Mouse (Mus musculus) megakaryocyte-erythroid progenitor cell, adult 5-6 weeks (primary cell): ENCODE measurements around the gene Calca. TPM values are rescaled to one million over a fixed set of nuclear protein-coding genes. Genes with fewer than 3 reads are reported as not detected.
A peak's percentile ranks its signal among the peaks of the same experiment; 100 is the strongest.
"Not testable (repeated sequence)": the region's sequence is repeated elsewhere in the genome, so short reads cannot be mapped to it uniquely, and the experiment has no call there.

Experiments used
- ATAC-seq: replicated peaks from 2 replicates; pipeline ENCODE4 v1.8.0; 2016; ENCODE audit warnings: mild to moderate bottlenecking, inconsistent platforms; ENCODE audit not compliant: severe bottlenecking, poor library complexity, low FRiP score, low TSS enrichment
- total RNA-seq, 2 experiments: library from RNA; stranded (forward) in 1 of 2; stranded (reverse) in 1 of 2; fragments of 200-1000, 215-1000 nt in 1 of 2; fragments of >200 nt in 1 of 2; fragmentation: Nextera tagmentation in 1 of 2; gene quantifications; 2 replicates each; pipeline ENCODE4 v1.2.3; 2014 to 2017

Gene Calca
- total RNA-seq (2014; fragmentation: Nextera tagmentation), result not detected in 2 replicates
- not detected in 2 replicates for total RNA-seq (2017)

DNA sequence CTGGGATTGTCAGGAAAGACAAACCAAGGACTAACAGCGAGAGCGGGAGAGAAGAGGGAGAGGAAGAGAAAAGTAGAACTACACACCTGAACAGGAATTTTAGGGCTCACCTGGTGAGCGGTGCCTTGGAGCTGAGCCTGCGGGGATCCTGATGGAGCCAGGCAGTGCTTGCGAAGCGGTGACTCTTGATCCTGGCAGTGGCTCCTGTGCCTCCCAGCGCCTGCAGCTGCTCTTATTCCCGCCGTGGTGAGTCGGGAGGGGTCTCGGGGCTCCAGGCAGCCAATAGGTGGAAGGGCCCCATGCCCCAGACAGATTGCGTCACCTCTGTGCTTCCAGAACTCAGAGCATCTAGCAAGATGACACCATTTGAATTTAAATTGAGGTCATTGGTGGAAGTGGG, at the start of gene Calca:
Calca (minus strand) TSS at position 256 of the 400 bp plus-strand sequence.
- ATAC-seq, result 0 out of 2 replicates have a peak, but pooled peaks have one; percentile 12

DNA sequence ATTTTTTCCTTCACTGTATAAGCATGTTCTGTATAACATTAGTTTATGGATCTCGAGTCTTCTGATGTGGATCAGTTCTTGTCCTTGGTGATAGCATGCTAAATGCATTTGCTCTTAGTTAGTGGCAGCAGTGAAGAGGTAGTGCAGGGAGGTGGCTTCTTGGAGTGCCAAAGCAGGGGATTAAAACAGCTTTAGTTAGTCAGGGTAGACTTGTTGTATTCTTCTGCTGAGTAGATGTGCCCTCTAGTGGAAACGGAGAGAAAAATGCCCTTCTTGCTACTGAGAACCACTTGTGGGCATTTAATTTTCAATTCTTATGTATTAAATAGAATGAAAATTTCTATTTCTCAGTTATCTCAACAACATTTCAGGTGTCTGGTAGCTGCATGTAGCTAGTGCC, 36.5 kb upstream of the Calca start:
- 0 out of 2 replicates have a peak, but pooled peaks have one; percentile 43 for ATAC-seq

DNA sequence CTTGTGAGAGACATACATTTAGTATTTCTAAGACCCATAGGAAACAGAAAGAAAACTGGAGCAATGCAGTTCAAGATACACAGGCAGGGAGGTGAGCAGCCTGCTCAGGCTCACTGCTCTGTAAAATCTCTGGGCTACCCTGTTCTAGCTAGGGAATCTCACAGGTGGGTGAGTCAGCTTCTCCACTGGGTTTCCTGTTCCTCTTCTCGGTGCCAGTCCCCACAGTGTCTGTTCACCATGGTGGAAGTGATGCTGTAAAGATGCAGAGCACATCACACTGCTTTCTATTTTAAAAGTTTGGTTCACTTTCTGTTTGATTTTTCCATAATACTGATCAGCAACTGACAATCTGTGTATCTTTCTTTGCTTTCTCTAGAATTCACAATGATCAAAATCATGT, 35.2 kb upstream of the Calca start:
- ATAC-seq, result no peak

DNA sequence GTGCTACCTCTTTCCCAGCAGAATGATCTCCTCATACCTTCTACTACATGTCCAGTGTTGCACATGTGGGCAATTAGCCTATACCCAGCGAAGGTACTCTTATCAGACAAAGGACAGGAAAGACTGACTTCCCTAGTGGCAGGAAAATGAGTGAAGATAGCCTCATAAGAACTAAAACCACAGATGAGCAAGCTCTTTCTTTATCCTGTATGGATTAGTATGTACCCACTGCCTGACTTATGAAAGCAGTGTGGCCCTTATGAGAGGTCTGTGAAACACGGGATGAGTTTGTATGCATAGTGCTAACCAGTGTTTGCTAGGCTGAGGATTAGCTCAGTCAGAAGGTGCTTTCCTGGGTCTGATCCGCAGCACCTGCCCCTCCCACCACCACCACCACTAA, 13.6 kb upstream of the Calca start:
- peak; percentile 36; the same call in 1 of the 2 replicates for ATAC-seq

DNA sequence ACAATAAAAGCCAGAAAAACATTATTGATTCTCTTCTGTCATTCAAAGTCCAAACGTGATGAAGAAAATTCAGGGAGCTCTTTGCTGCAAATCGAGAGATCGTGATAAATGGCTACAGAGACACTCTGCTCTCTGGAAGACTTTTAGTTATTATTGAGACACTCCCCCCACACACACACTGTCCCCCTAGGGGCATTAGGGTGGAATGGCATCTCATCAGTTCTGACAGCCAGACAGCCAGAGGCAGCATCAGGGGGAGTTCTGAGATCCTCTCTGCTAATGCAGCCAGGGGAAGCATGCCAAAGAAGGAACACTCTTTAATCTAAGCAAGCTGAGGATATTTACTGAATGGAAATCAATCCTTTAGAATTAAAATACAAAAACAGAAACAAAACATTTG, 12.6 kb upstream of the Calca start:
- ATAC-seq, result peak; percentile 90

DNA sequence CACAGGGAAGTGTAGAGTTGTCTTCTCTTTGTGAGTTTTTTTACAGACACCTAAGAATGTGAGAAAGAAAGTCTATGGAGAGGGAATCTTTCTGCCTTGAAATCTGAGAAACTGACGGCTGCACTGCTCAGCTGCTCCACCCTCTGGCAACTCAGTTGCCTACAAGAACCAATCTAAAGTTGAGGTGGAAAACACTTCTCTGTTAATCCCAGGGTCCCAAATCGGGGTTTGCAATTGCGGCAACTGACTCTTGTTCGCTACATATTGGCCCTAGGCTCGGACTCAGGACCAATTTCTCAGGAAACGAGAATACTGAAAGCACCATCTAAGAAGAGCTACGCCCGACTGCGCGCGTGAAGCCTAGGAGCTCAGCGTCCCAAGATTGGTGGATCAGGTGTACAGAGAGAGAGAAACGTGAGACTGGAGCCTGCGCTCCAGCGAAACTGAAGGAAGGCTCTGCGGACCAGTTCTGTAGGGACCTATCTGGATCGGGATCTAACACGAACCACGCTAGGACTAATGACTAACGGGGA, 522 bp downstream of the Calca start:
- ATAC-seq, result peak; percentile 68

DNA sequence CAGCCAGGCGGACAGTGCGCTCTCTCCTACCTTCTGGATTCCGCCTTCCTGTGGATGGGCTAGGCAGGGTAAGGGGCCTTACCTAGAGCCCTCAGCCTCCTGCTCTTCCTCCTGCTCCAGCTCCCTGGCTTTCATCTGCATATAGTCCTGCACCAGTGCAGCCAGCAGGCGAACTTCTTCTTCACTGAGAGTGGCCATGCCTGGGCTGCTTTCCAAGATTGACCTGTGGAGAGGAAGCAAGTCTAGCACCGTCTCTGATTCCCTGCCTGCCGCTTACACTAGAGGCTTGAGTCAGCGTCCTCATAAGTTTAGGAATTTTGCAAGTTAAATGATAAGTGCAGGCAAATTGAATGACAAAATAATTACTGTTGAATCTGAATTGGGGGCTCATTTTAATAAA, 1.8 kb downstream of the Calca start:
- no peak for ATAC-seq

DNA sequence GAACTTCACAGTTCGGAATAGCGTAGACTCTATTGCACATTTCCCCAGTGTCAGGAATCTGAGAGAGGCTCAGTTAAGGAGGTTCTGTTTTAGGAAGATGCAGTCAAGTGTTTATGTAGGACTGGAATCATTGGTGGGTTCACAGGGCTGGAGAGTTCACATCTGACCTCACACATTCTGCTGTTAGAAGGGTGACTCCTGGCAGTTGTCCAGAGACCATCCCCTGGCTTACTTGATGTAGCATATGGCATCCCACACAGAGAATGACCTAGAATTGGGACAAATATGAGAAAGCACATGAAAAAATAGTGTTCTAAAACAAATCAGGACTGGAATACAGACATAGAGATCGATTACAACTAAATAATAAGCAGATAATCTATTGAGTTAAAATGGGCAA, 10.2 kb downstream of the Calca start:
- ATAC-seq, result no peak

DNA sequence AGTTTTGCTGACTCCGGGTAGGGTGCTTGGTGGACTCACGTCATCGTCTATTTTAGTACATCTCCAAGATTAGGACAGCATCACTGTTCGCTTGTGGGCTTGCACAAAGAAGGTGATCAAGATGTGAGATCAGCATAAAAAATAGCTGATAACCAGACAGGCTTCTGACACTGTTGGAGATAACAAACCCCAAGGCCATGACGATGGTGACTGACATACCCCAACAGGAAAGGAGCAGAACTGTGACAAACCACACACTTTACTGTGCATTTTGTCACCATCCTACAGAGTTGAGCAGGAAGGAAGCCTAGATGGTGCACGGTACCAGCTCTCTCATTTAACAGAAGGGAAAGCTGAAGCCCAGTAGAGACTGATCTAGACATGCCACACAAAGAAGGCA, 19.4 kb downstream of the Calca start:
- ATAC-seq, result 0 out of 2 replicates have a peak, but pooled peaks have one; percentile 34

DNA sequence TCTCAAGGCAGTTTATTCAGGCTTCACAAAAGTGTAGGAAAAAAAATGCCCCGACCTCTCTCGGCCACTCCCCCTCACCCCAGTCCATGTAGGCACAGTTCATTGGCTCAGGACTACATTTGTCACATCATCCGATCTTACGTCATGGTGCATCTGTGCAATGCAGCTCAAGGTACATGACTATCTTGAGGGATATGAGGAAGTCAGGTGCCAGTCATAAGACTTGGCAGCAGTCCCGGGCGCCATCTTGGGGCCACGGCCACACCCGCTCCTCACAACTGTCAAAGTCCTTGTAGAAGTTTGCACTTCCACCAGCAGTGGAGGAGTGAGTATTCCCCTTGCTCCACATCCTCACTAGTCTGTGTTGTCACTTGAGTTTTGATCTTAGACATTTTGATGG, 41.8 kb downstream of the Calca start:
- not testable (repeated sequence) for ATAC-seq

DNA sequence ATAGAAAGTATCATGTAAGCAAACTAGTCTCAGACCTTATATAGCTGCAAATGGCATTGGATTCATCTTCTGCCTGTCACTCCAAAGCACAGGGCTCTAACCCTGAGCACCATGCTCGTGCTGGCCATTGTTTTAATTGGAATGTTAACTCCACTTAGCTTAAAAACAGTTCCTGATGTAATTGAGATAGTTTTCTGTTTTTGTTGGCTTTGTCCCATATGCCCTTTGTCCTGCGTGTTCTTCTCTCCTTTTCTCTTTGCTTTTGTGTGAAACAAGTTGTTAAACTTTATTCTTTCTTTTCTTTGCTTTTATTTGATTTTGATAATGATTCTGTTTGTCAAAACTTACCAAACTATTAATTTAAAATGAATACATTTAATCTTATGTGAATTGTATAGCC, 53.7 kb downstream of the Calca start:
- no peak for ATAC-seq

Other genes starting within 250 kb of the Calca start
- 7.0 and 14.4 TPM in 2 replicates for gene Pde3b, start 221.1 kb downstream of the Calca start, total RNA-seq (2014; fragmentation: Nextera tagmentation)
- 15.3 and 24.4 TPM in 2 replicates for gene Pde3b, start 221.1 kb downstream of the Calca start, total RNA-seq (2017)
- gene Cyp2r1, start 73.4 kb downstream of the Calca start, total RNA-seq (2014; fragmentation: Nextera tagmentation), result 2.3 and 4.2 TPM in 2 replicates
- gene Cyp2r1, start 73.4 kb downstream of the Calca start, total RNA-seq (2017), result 0.19 TPM in 1 of 2 replicates, not detected in the other
- gene Calcb, start 82.3 kb upstream of the Calca start, total RNA-seq (2014; fragmentation: Nextera tagmentation), result not detected in 2 replicates
- gene Calcb, start 82.3 kb upstream of the Calca start, total RNA-seq (2017), result not detected in 2 replicates
- not detected in 2 replicates for gene Insc, start 107.3 kb upstream of the Calca start, total RNA-seq (2014; fragmentation: Nextera tagmentation)
- gene Insc, start 107.3 kb upstream of the Calca start, total RNA-seq (2017), result not detected in 2 replicates